Mouse (Mus musculus) neural tube, embryonic 12.5 days (tissue): ENCODE data around the gene Tax1bp1. TPM values are rescaled to one million over a fixed set of nuclear protein-coding genes. Genes with fewer than 3 reads are reported as not detected.
"Not testable (repeated sequence)": the region's sequence is repeated elsewhere in the genome, so short reads cannot be mapped to it uniquely, and the experiment has no call there.

ENCODE experiments used
- ATAC-seq: fragments of 200-750 bp; cut with Nextera tagmentation; 2 replicates; pipeline ENCODE4 v1.8.0; 2017; ENCODE audit warnings: low read depth, mild to moderate bottlenecking, moderate TSS enrichment, moderate library complexity; ENCODE audit not compliant: low FRiP score
- H3K27ac ChIP-seq: fragments of 300-500 bp; sonication (generic); 2 replicates; pipeline ENCODE4 v1.5.1; 2016
- H3K27me3 ChIP-seq: fragments of 300-500 bp; sonication (generic); replicated peaks from 2 replicates; pipeline ENCODE4 v1.6.1; 2016; ENCODE audit warnings: mild to moderate bottlenecking
- H3K36me3 ChIP-seq: fragments of 300-500 bp; sonication (generic); 2 replicates; pipeline ENCODE4 v1.6.1; 2016; ENCODE audit warnings: mild to moderate bottlenecking
- H3K4me1 ChIP-seq: fragments of 300-500 bp; sonication (generic); 2 replicates; pipeline ENCODE4 v1.6.1; 2016
- H3K4me2 ChIP-seq: fragments of 300-500 bp; sonication (generic); replicated peaks from 2 replicates; pipeline ENCODE4 v1.6.1; 2016; ENCODE audit warnings: mild to moderate bottlenecking
- H3K4me3 ChIP-seq: fragments of 300-500 bp; sonication (generic); 2 replicates; pipeline ENCODE4 v1.5.1; 2016
- H3K9ac ChIP-seq: fragments of 300-500 bp; sonication (generic); 2 replicates; pipeline ENCODE4 v1.6.1; 2016; ENCODE audit warnings: mild to moderate bottlenecking
- H3K9me3 ChIP-seq: fragments of 300-500 bp; sonication (generic); 2 replicates; pipeline ENCODE4 v1.6.1; 2016; ENCODE audit warnings: mild to moderate bottlenecking
- WGBS: fragments of 180-500 bp; shearing (Covaris S2); methylation state at CpG from one replicate; pipeline ENCODE4 v1.1.7; 2016; 5-methylcytosine and 5-hydroxymethylcytosine counted together
- polyA plus RNA-seq: library from polyadenylated mRNA; unstranded; fragments of >200 nt; fragmentation: Nextera tagmentation; extraction: Ambion mirVana; gene quantifications from 2 replicates; pipeline ENCODE4 v1.2.1, GENCODE M21; 2016

The Tax1bp1 gene
- 132 and 140 TPM in 2 replicates for polyA plus RNA-seq

- H3K9ac ChIP-seq: peak within 1 kb of the TSS; percentile 76
- peaks cover 3% of the 10 kb centered on the region; the same call in 1 of the 2 replicates for H3K4me1 ChIP-seq
- H3K36me3 ChIP-seq: no peaks in the 10 kb centered on the region
- peak within 1 kb of the TSS; percentile 81 for H3K4me2 ChIP-seq
- H3K27me3 ChIP-seq: no peaks in the 10 kb centered on the region
- peak within 1 kb of the TSS; percentile 72 for H3K27ac ChIP-seq
- peak within 1 kb of the TSS; percentile 81 for H3K4me3 ChIP-seq
- no peaks in the 10 kb centered on the region for H3K9me3 ChIP-seq
- peak; percentile 98 for ATAC-seq
- WGBS: 4% methylated on average over 38 of the region's 38 CpGs
Measured at GRCm38 (mm10) chr6:52713104-52713896, at the start of gene Tax1bp1. Gene Tax1bp1, plus strand, starts transcription at chr6:52713729.

GRCm38 (mm10) chr6:52667641-52668040 lies 45.9 kb upstream of the Tax1bp1 start:
- Histone ChIP-seq H3K27me3 (no peaks in the 10 kb centered on the region), H3K4me2 (no peak overlapping the region), H3K4me1 (no peaks in the 10 kb centered on the region), H3K9me3 (no peaks in the 10 kb centered on the region), H3K4me3 (no peak overlapping the region), H3K27ac (no peak overlapping the region), H3K9ac (no peak overlapping the region), H3K36me3 (no peaks in the 10 kb centered on the region)
- no peak for ATAC-seq
- 75% methylated on average over 3 of the region's 3 CpGs for WGBS

- H3K27ac ChIP-seq, H3K9me3 ChIP-seq, H3K4me3 ChIP-seq, H3K27me3 ChIP-seq, H3K4me1 ChIP-seq, ATAC-seq, H3K36me3 ChIP-seq, H3K9ac ChIP-seq, H3K4me2 ChIP-seq: not testable (repeated sequence)
- WGBS: 54% methylated on average over 2 of the region's 2 CpGs
Measured at GRCm38 (mm10) chr6:52669878-52670277, 43.7 kb upstream of the Tax1bp1 start.

- no peaks in the 10 kb centered on the region for H3K4me1 ChIP-seq
- 63% methylated on average over 8 of the region's 8 CpGs for WGBS
- H3K4me3 ChIP-seq: no peak overlapping the region
- ATAC-seq: no peak
- no peaks in the 10 kb centered on the region for H3K9me3 ChIP-seq
- no peak overlapping the region for H3K9ac ChIP-seq
- H3K27me3 ChIP-seq: no peaks in the 10 kb centered on the region
- no peak overlapping the region for H3K27ac ChIP-seq
- H3K4me2 ChIP-seq: no peak overlapping the region
- no peaks in the 10 kb centered on the region for H3K36me3 ChIP-seq
Measured at GRCm38 (mm10) chr6:52671791-52672190, 41.7 kb upstream of the Tax1bp1 start.

- no peak overlapping the region for H3K4me2 ChIP-seq
- H3K27me3 ChIP-seq: no peaks in the 10 kb centered on the region
- no peak overlapping the region for H3K27ac ChIP-seq
- WGBS: 83% methylated on average over 2 of the region's 2 CpGs
- no peak overlapping the region for H3K9ac ChIP-seq
- H3K9me3 ChIP-seq: no peaks in the 10 kb centered on the region
- H3K4me1 ChIP-seq: no peaks in the 10 kb centered on the region
- H3K4me3 ChIP-seq: no peak overlapping the region
- no peaks in the 10 kb centered on the region for H3K36me3 ChIP-seq
- ATAC-seq: no peak
Measured at GRCm38 (mm10) chr6:52672539-52672938, 41.0 kb upstream of the Tax1bp1 start.

- Histone ChIP-seq H3K9ac (no peak overlapping the region), H3K4me1 (no peaks in the 10 kb centered on the region), H3K4me2 (no peak overlapping the region), H3K27me3 (no peaks in the 10 kb centered on the region), H3K9me3 (no peaks in the 10 kb centered on the region), H3K4me3 (no peak overlapping the region), H3K27ac (no peak overlapping the region), H3K36me3 (no peaks in the 10 kb centered on the region)
- 86% methylated on average over 7 of the region's 7 CpGs for WGBS
- no peak for ATAC-seq
Measured at GRCm38 (mm10) chr6:52673706-52674105, 39.8 kb upstream of the Tax1bp1 start.

GRCm38 (mm10) chr6:52674541-52674940 lies 39.0 kb upstream of the Tax1bp1 start:
- no peaks in the 10 kb centered on the region for H3K36me3 ChIP-seq
- H3K4me3 ChIP-seq: no peak overlapping the region
- no peak overlapping the region for H3K9ac ChIP-seq
- ATAC-seq: no peak
- H3K4me2 ChIP-seq: no peak overlapping the region
- no peaks in the 10 kb centered on the region for H3K4me1 ChIP-seq
- no peaks in the 10 kb centered on the region for H3K9me3 ChIP-seq
- 83% methylated on average over 12 of the region's 12 CpGs for WGBS
- H3K27ac ChIP-seq: no peak overlapping the region
- H3K27me3 ChIP-seq: no peaks in the 10 kb centered on the region

GRCm38 (mm10) chr6:52675222-52675921 lies 38.2 kb upstream of the Tax1bp1 start:
- 76% methylated on average over 4 of the region's 4 CpGs for WGBS
- H3K4me3 ChIP-seq: no peak overlapping the region
- H3K9ac ChIP-seq: no peak overlapping the region
- no peaks in the 10 kb centered on the region for H3K27me3 ChIP-seq
- H3K9me3 ChIP-seq: no peaks in the 10 kb centered on the region
- no peaks in the 10 kb centered on the region for H3K36me3 ChIP-seq
- H3K27ac ChIP-seq: no peak overlapping the region
- no peaks in the 10 kb centered on the region for H3K4me1 ChIP-seq
- H3K4me2 ChIP-seq: no peak overlapping the region
- no peak for ATAC-seq

- H3K27me3 ChIP-seq, H3K9me3 ChIP-seq, H3K9ac ChIP-seq, H3K4me2 ChIP-seq, H3K27ac ChIP-seq, ATAC-seq, H3K4me1 ChIP-seq, H3K4me3 ChIP-seq, H3K36me3 ChIP-seq: not testable (repeated sequence)
- 87% methylated on average over 4 of the region's 4 CpGs for WGBS
Measured at GRCm38 (mm10) chr6:52677534-52677933, 36.0 kb upstream of the Tax1bp1 start.

GRCm38 (mm10) chr6:52679565-52679964 lies 34.0 kb upstream of the Tax1bp1 start:
- Histone ChIP-seq H3K4me2 (no peak overlapping the region), H3K27ac (no peak overlapping the region), H3K36me3 (no peaks in the 10 kb centered on the region), H3K9me3 (no peaks in the 10 kb centered on the region), H3K27me3 (no peaks in the 10 kb centered on the region), H3K4me1 (no peaks in the 10 kb centered on the region), H3K9ac (no peak overlapping the region), H3K4me3 (no peak overlapping the region)
- ATAC-seq: no peak
- 85% methylated on average over 9 of the region's 9 CpGs for WGBS

- WGBS: 49% methylated on average over 8 of the region's 8 CpGs
- Histone ChIP-seq H3K9ac (no peak overlapping the region), H3K27ac (no peak overlapping the region), H3K4me3 (no peak overlapping the region), H3K36me3 (no peaks in the 10 kb centered on the region), H3K27me3 (no peaks in the 10 kb centered on the region), H3K4me2 (no peak overlapping the region), H3K9me3 (no peaks in the 10 kb centered on the region), H3K4me1 (no peaks in the 10 kb centered on the region)
- no peak for ATAC-seq
Measured at GRCm38 (mm10) chr6:52680458-52681032, 33.0 kb upstream of the Tax1bp1 start.

- H3K9ac ChIP-seq: no peak overlapping the region
- no peaks in the 10 kb centered on the region for H3K36me3 ChIP-seq
- 70% methylated on average over 6 of the region's 6 CpGs for WGBS
- H3K9me3 ChIP-seq: no peaks in the 10 kb centered on the region
- no peaks in the 10 kb centered on the region for H3K27me3 ChIP-seq
- no peaks in the 10 kb centered on the region for H3K4me1 ChIP-seq
- H3K4me2 ChIP-seq: no peak overlapping the region
- no peak overlapping the region for H3K4me3 ChIP-seq
- no peak overlapping the region for H3K27ac ChIP-seq
- no peak for ATAC-seq
Measured at GRCm38 (mm10) chr6:52681847-52682485, 31.6 kb upstream of the Tax1bp1 start.
